Mouse (Mus musculus) spleen, adult 2 months (tissue): ENCODE results near the gene Rflna.

Experiments
- CTCF ChIP-seq: fragments of 200-500 bp; IDR thresholded peaks from 2 replicates; pipeline ENCODE4 v1.5.1; 2011; ENCODE audit warnings: mild to moderate bottlenecking, inconsistent platforms; ENCODE audit not compliant: insufficient read depth, insufficient read length, insufficient replicate concordance; ENCODE audit errors: extremely low read depth
- POLR2A ChIP-seq: fragments of 200-500 bp; IDR thresholded peaks from 2 replicates; pipeline ENCODE4 v1.6.1; 2011; ENCODE audit warnings: low read depth, low read length, inconsistent platforms

GRCm38 (mm10) chr5:125017332-125017731 lies 14.3 kb downstream of the Rflna start:
- no peak for TF ChIP-seq CTCF
- TF ChIP-seq POLR2A = no peak
